Mouse (Mus musculus): ENCODE data around the gene Jmjd8.

Gene Jmjd8

DNA sequence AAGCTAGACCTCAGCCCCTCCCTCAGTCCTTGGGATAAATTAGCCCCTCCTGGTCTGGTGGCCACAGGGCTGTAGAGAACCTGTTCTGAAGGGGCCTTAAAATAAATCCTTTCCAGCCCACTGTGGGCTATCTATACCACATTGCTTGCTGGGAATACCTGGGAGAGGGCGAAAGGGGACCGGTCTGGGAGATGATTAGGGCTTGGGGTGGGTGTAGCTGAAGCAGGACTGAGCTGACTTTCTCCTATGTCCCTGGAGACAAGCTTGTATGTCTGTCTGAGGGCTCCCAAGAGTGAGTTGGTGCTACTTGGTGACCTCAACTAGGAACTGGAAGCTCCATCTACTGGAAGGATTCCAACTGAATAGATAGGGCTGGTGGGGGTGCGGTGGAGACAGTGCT, 48.4 kb downstream of the Jmjd8 start:
- DNase-seq (ENCODE audit: low read depth, low spot score): no peak

DNA sequence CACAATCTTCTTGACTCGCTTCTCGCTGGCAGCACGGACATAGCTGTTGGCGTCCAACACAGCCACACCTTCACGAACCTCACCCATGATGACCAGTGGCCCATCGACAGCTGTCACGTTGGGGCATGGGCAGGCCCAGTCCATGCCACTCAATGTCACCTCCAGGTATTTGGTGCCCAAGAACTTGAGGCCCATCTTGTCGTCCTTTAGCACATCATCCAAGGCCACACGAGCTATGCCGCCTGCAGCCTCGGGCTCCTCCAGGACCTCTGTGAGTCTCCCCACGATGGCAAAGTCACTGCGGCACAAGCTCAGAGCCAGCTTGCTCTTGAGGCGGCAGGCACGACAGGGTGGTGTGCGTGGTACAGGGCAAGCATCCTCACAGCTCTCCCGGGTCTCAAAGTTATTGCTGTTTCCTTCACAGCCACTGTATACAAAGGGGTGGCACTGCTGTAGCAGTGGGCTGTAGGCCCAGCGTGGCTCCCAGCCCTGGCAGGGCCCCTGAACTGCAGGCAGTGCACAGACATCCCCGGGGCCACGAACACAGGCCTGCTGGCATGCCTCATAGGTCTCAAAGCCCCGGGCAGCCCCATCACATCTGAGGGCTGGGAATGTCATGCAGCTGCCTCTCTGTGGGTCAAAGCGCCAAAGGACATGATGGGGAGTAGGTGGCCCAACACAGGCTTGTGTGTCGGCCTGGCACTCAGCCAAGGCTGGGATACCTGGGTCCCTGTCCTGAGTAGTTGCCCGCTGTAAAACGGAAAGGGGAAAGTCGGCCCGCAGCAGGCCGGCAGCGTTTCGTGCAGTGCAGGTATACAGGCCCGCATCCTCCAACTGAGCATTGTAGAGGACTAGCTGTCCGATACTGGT, 49.3 kb downstream of the Jmjd8 start:
- DNase-seq (ENCODE audit: low read depth, low spot score): no peak

DNA sequence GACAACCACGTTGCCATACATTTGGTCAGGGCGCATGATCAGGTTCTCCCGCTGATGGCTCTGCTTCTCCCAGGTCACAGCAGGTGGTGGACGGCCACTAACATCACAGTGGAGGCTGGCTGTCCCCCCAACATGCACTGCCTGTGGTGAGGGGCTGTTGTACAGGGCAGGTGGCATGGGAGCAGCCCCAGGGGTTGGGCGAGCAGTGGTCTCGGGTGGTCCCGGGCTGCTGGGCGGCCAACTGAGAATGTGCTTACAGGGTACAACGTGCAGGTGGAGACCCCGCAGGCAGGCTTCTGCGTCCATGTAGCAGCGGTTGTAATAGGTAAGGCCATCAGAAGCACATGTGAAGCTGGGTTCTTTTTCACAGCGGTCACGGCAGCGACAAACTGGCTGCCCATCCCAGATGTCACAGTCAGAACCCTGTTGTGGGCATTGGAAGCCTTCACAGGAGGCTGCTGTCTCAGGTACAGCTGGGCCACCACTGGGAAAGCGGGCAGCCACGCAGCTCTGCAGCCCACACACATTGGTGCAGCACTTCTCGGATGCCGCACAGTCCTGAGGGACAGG, 50.0 kb downstream of the Jmjd8 start:
- DNase-seq (ENCODE audit: low read depth, low spot score): no peak

- DNase-seq (ENCODE audit: low read depth, low spot score): no peak
Observed at GRCm38 (mm10) chr17:25879261-25879660, 50.6 kb downstream of the Jmjd8 start.

- DNase-seq (ENCODE audit: low read depth, low spot score): no peak
Observed at GRCm38 (mm10) chr17:25879750-25880149, 51.1 kb downstream of the Jmjd8 start.

- no peak for DNase-seq (ENCODE audit: low read depth, low spot score)
Observed at GRCm38 (mm10) chr17:25880196-25880910, 51.7 kb downstream of the Jmjd8 start, which contains the start of gene Wfikkn1. Gene Wfikkn1 (minus strand): TSS chr17:25880858.

DNA sequence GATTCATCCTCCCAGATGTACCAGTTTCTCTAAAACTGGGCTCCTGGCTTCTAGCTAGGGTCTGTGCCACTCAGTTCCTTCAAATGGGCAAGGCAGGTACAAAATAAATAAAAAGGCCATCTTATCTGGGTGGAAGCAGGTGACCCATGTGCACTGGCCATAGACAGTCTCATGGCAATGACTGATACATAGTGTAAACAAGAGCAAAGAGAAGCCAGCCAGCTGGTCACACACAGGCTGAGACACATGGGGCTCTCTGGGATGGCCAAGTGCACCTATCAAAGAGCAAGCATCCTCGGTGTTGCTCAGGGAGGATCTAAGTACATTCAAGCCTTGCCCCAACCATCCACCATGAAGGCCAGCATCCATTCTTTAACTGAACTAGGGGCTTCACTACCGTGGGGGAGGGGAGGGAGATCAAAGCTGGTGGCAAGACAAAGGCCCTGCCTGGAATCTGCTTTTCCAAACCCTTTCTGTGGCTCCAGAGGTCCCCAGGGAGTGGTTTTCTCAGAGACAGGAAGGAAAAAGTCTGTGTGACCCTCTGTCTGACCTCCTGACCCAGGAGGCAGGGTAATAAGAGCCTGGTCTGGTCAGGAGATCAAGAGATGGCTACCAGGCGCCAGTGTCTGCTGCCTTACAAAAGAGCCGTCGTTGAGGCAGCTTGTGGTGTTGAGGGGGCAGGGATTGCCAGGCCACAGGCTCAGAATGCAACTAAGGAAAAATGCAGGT, 52.4 kb downstream of the Jmjd8 start:
- peak; percentile 82 for DNase-seq (ENCODE audit: low read depth, low spot score)

Measured in mesoderm, embryonic 11.5 days (tissue).